Mouse (Mus musculus) heart, embryonic 16.5 days (tissue): ENCODE measurements around the gene Bicc1. TPM values are rescaled to one million over a fixed set of nuclear protein-coding genes. Genes with fewer than 3 reads are reported as not detected.

ENCODE experiments used
- ATAC-seq: fragments of 200-750 bp; cut with Nextera tagmentation; replicated peaks from 2 replicates; pipeline ENCODE4 v1.8.0; 2017; ENCODE audit warnings: moderate number of reproducible peaks; ENCODE audit not compliant: insufficient read depth, low FRiP score; ENCODE audit errors: extremely low read depth
- H3K27ac ChIP-seq: fragments of 300-500 bp; sonication (generic); 2 replicates; pipeline ENCODE4 v1.5.1; 2014; ENCODE audit warnings: mild to moderate bottlenecking, low read length, control low read depth, moderate library complexity
- H3K27me3 ChIP-seq: fragments of 300-500 bp; sonication (generic); 2 replicates; pipeline ENCODE4 v1.6.1; 2014; ENCODE audit warnings: low read length, mixed read lengths; ENCODE audit not compliant: control insufficient read depth, insufficient read depth
- H3K36me3 ChIP-seq: fragments of 300-500 bp; sonication (generic); 2 replicates; pipeline ENCODE4 v1.6.1; 2014; ENCODE audit not compliant: control insufficient read depth, insufficient read depth
- H3K4me1 ChIP-seq: fragments of 300-500 bp; sonication (generic); 2 replicates; pipeline ENCODE4 v1.6.1; 2014; ENCODE audit warnings: low read length, mixed read lengths; ENCODE audit not compliant: control insufficient read depth, insufficient read depth
- H3K4me2 ChIP-seq: fragments of 300-500 bp; sonication (generic); 2 replicates; pipeline ENCODE4 v1.6.1; 2014; ENCODE audit warnings: low read depth, mild to moderate bottlenecking, control low read depth, low read length
- H3K4me3 ChIP-seq: fragments of 300-500 bp; sonication (generic); 2 replicates; pipeline ENCODE4 v1.5.1; 2014; ENCODE audit warnings: mild to moderate bottlenecking, control low read depth, low read length
- H3K9ac ChIP-seq: fragments of 300-500 bp; sonication (generic); 2 replicates; pipeline ENCODE4 v1.6.1; 2014; ENCODE audit warnings: low read length, control low read depth
- H3K9me3 ChIP-seq: fragments of 300-500 bp; sonication (generic); replicated peaks from 2 replicates; pipeline ENCODE4 v1.6.1; 2016; ENCODE audit warnings: low read length; ENCODE audit not compliant: control insufficient read depth
- WGBS: fragments of 180-500 bp; shearing (Covaris S2); extraction: QIAGEN DNeasy Blood & Tissue Kit; methylation state at CpG from one replicate; pipeline ENCODE4 v1.1.7; 2014; 5-methylcytosine and 5-hydroxymethylcytosine counted together
- polyA plus RNA-seq: library from polyadenylated mRNA; unstranded; fragments of >200 nt; fragmentation: Nextera tagmentation; extraction: Ambion mirVana; gene quantifications from 2 replicates; pipeline ENCODE4 v1.2.1, GENCODE M21; 2015

Bicc1 gene
- polyA plus RNA-seq, 1 experiment from 2014 or later, result 16.7 TPM

- H3K4me1 ChIP-seq, result no peaks in the 10 kb centered on the region
- peaks cover 4% of the 10 kb centered on the region; the same call in 1 of the 2 replicates for H3K9me3 ChIP-seq
- WGBS, result 88% methylated on average over 8 of the region's 8 CpGs
- no peak for ATAC-seq
- no peak overlapping the region for H3K4me2 ChIP-seq
- no peak overlapping the region for H3K9ac ChIP-seq
- H3K27me3 ChIP-seq, result no peaks in the 10 kb centered on the region
- no peak overlapping the region for H3K4me3 ChIP-seq
- H3K36me3 ChIP-seq, result no peaks in the 10 kb centered on the region
- no peak overlapping the region for H3K27ac ChIP-seq
Measured at GRCm38 (mm10) chr10:71094707-71095254, 64.7 kb downstream of the Bicc1 start.

DNA sequence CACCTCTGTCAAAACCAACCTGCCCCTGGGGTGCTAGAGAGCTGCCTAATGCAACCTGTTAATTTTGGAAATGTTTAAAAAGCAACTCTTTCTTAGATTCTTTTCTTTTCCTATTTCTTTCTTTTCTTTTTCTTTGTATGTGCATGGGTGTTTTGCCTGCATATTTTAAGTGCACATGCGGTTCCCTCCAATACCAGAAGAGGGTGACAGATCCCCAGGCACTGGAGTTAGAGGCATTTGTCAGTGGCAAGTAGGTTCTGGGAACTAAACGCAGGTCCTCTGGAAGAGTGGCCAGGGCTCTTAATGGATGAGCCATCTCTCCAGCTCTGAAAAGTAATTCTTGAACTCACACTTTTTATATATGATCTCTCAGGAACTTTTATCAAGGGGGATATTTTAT, 66.2 kb downstream of the Bicc1 start:
- 87% methylated on average over 2 of the region's 2 CpGs for WGBS
- Histone ChIP-seq H3K4me2 (no peak overlapping the region), H3K27ac (no peak overlapping the region), H3K4me3 (no peak overlapping the region), H3K9me3 (peaks cover 4% of the 10 kb centered on the region; the same call in 1 of the 2 replicates), H3K27me3 (no peaks in the 10 kb centered on the region), H3K4me1 (no peaks in the 10 kb centered on the region), H3K9ac (no peak overlapping the region), H3K36me3 (no peaks in the 10 kb centered on the region)
- no peak for ATAC-seq

- no peaks in the 10 kb centered on the region for H3K27me3 ChIP-seq
- ATAC-seq, result no peak
- WGBS, result 76% methylated on average over 4 of the region's 4 CpGs
Measured at GRCm38 (mm10) chr10:71087359-71087716, 72.2 kb downstream of the Bicc1 start.

DNA sequence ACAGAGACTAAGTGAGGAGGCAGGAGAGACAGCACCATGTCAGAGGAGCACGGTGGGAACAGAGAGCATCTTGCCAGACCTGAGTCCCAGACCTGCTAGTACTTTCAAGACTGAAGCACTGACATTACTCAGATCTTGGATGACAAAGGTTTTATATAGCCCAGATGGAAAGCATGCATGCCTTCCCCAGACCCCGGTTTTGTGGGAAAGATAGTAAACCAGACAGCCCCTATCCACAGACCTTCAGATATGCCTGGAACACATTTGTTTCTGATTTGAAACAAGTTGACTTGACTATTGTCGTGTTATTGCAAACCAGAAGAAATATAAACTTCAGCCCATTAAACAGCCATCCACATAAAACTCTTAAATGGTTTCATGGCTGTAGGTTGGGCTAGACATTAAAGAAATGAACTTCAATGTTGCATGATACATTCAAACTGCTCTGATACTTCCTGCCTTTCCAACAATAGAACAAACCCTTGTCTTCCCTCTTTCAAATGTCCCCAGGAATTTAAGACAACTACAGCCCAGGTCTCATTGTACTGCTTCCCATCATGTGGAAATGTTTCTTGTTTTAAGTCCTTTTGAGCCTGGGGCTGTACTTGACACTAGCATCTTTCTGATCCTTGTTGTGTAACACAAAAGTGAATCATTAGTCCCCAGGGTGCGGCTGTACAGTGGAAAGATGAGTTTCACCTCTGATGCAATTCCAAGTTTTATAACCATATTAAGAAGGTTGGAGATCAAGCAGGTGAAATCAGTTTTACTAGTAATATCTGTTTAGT, 72.7 kb downstream of the Bicc1 start:
- no peaks in the 10 kb centered on the region for H3K4me1 ChIP-seq
- H3K9ac ChIP-seq, result no peak overlapping the region
- H3K27ac ChIP-seq, result no peak overlapping the region
- no peaks in the 10 kb centered on the region for H3K9me3 ChIP-seq
- no peak for ATAC-seq
- no peaks in the 10 kb centered on the region for H3K36me3 ChIP-seq
- no peak overlapping the region for H3K4me3 ChIP-seq
- WGBS, result 73% methylated on average over 4 of the region's 4 CpGs
- H3K27me3 ChIP-seq, result no peaks in the 10 kb centered on the region
- no peak overlapping the region for H3K4me2 ChIP-seq

More at GRCm38 (mm10) chr10:71087359-71087716, 72.2 kb downstream of the Bicc1 start:
- no peak overlapping the region for H3K4me2 ChIP-seq
- no peak overlapping the region for H3K27ac ChIP-seq
- no peak overlapping the region for H3K9ac ChIP-seq
- no peak overlapping the region for H3K4me3 ChIP-seq
- no peaks in the 10 kb centered on the region for H3K9me3 ChIP-seq
- no peaks in the 10 kb centered on the region for H3K36me3 ChIP-seq
- no peaks in the 10 kb centered on the region for H3K4me1 ChIP-seq

DNA sequence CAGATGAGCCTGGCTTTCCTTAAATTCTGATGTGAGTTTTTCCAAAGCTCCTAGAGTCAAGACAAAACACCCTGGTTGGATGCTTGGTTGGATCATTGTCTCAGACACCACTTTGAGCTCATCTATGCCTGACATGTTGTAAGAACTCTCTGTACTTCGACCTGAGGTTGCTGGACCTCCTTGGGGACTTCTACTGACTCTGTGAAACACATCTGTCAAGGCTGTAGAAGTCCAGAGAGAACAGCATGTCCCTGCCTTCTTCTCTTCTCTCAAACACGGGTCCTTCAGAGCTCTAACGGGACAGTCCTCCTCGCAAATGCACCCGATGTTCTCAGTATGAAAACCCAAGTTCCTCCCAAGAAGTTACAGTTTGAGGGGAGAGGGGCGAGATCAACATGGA, 76.5 kb downstream of the Bicc1 start:
- Histone ChIP-seq H3K4me2 (no peak overlapping the region), H3K27me3 (no peaks in the 10 kb centered on the region), H3K9ac (no peak overlapping the region), H3K4me3 (no peak overlapping the region), H3K36me3 (no peaks in the 10 kb centered on the region), H3K27ac (no peak overlapping the region), H3K4me1 (no peaks in the 10 kb centered on the region), H3K9me3 (no peaks in the 10 kb centered on the region)
- 79% methylated on average over 6 of the region's 6 CpGs for WGBS
- no peak for ATAC-seq

DNA sequence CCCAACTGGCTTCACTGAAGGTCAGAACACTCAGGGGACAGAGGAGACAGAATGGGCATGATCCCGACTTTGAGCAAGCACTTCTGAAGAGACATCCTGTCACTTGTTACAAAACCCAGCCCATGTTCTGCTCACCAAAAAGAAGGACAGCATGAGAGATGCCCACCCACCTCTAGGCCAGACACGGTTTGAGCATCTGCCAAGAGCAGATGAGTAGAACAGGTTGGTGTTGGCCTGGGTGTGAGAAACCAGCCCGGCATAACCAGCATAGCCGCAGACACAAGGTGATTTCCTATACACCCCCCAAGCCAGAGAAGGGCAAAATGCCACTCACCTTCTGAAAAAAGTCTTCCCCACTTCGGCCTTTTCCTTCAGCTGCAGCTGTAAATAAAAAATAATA, 80.6 kb downstream of the Bicc1 start:
- no peak overlapping the region for H3K4me3 ChIP-seq
- H3K9ac ChIP-seq, result no peak overlapping the region
- H3K4me2 ChIP-seq, result no peak overlapping the region
- no peak overlapping the region for H3K27ac ChIP-seq
- no peaks in the 10 kb centered on the region for H3K4me1 ChIP-seq
- no peaks in the 10 kb centered on the region for H3K9me3 ChIP-seq
- no peak for ATAC-seq
- 89% methylated on average over 5 of the region's 5 CpGs for whole genome bisulfite sequencing
- H3K27me3 ChIP-seq, result no peaks in the 10 kb centered on the region
- no peaks in the 10 kb centered on the region for H3K36me3 ChIP-seq

DNA sequence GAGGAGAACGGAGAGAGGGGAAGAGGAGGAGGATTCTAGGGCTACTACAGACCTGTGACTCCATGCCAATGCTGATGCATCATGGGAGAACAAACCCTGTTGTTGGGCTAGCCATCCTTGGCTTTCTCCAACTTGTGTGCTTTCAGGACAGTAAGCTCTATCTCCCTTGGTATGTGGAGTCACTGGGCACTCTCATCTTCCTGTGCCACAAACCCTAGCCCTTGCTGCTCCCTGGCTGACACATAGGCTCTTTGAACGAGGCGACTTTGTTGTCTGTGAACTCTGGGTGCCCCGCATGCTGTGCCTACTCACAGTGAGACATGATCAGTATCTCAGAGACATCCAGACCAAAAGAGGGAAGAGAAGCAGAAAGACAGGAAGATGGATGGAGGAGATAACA, 94.5 kb downstream of the Bicc1 start:
- Histone ChIP-seq H3K4me1 (peaks cover 3% of the 10 kb centered on the region; the same call in 1 of the 2 replicates), H3K4me3 (no peak overlapping the region), H3K27me3 (no peaks in the 10 kb centered on the region), H3K4me2 (no peak overlapping the region), H3K9me3 (no peaks in the 10 kb centered on the region), H3K36me3 (no peaks in the 10 kb centered on the region), H3K27ac (no peak overlapping the region), H3K9ac (no peak overlapping the region)
- ATAC-seq, result no peak
- 56% methylated on average over 4 of the region's 4 CpGs for WGBS

DNA sequence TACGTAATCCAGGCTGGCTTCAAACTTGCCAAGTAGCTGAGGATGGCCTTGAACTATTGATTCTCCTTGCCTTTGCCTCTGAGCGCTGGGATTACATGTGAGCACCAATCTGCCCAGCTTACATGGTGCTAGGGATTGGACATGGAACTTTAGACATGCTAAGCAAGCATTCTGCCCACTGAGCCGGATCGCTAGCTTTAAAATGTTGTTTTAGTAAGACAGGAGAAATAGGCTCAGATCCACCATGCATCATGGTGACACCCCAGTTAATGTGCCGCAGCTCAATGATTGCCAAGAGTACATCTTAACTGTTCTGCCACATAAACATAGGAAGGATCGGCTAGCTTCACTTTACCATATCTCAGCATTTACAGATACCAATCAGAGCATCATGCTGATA, 94.9 kb downstream of the Bicc1 start:
- Histone ChIP-seq H3K4me1 (peaks cover 3% of the 10 kb centered on the region; the same call in 1 of the 2 replicates), H3K4me2 (no peak overlapping the region), H3K4me3 (no peak overlapping the region), H3K27me3 (no peaks in the 10 kb centered on the region), H3K27ac (no peak overlapping the region), H3K9ac (no peak overlapping the region), H3K9me3 (no peaks in the 10 kb centered on the region), H3K36me3 (no peaks in the 10 kb centered on the region)
- no peak for ATAC-seq
- WGBS, result 86% methylated on average over 6 of the region's 6 CpGs

DNA sequence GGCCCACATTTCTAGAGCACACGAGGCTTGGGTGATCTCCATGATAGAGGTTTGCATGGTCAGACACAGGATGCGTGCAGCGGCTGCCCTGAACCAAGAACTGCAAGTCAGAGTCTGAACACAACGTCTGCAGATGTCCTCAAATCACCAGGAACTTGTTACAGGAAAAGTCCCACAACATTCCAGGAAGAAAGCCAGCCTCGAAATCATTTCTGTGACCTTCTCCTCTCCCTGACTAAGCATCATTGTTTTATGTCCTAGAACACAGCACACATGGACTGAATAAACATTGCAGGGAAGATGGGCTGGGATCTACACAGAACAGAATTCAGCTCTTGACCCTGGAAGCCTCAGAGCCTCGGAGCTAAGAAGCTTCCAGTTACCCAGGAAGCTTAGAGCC, 97.3 kb downstream of the Bicc1 start:
- Histone ChIP-seq H3K27ac (no peak overlapping the region), H3K9me3 (no peaks in the 10 kb centered on the region), H3K9ac (no peak overlapping the region), H3K4me3 (no peak overlapping the region), H3K27me3 (no peaks in the 10 kb centered on the region), H3K4me2 (no peak overlapping the region), H3K4me1 (peaks cover 25% of the 10 kb centered on the region), H3K36me3 (no peaks in the 10 kb centered on the region)
- no peak for ATAC-seq
- WGBS, result 46% methylated on average over 6 of the region's 6 CpGs
